Comparison of ENCODE assay signal across 11 mouse cellular contexts in the genomic region with DNA sequence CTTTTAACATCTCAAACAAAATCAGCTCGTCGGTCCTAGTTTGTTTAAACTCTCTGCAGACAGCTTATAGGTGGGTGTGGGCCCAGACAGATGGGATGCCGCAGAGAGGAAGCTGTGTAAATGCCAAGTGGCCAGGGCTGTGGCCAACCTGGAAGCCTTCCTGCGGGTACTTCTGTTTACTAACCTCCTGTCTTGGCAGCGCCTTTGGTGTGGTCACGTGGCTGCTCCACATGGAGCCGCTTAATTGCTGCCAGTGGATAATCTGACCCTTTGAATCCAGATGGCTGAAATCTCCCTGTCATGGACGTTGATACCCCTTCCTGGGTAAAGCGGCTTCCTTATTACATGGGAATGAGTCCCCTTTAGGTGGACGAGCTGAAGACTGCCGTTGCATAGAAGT.
DNase-seq lines count a peak whose midpoint lies in the region; ATAC-seq and TF ChIP-seq lines count a peak whose summit lies in the region.
"Had no signal": no experiment of that assay in that cellular context is flagged by ENCODE, and none has a peak within 500 bp of the region (broad histone marks: within the 10 kb centered on the region; RNA-seq: fewer than 3 reads in every experiment).

No protein-coding gene starts in this region.

- no peaks in the 10 kb centered on the region for H3K27me3 ChIP-seq in liver, adult 2 months (ENCODE audit: control insufficient read depth, insufficient read depth, low read length)
- no peaks in the 10 kb centered on the region for H3K27me3 ChIP-seq in liver, postnatal 0 days (ENCODE audit: insufficient read depth, low read length)
- H3K27me3 ChIP-seq in thymus, adult 2 months (ENCODE audit: control insufficient read depth, insufficient read depth, low read length): no peaks in the 10 kb centered on the region
- H3K27me3 ChIP-seq: embryonic facial prominence, embryonic 13.5 days; stomach, embryonic 15.5 days had no signal

- no peaks in the 10 kb centered on the region for H3K36me3 ChIP-seq in liver, adult 2 months (ENCODE audit: control insufficient read depth, insufficient read depth, low read length)
- no peaks in the 10 kb centered on the region for H3K36me3 ChIP-seq in liver, postnatal 0 days (replicated peaks; ENCODE audit: insufficient read depth, low read length)
- H3K36me3 ChIP-seq in thymus, adult 2 months (ENCODE audit: control insufficient read depth, insufficient read depth, low read length): no peaks in the 10 kb centered on the region
- H3K36me3 ChIP-seq: embryonic facial prominence, embryonic 13.5 days; limb, embryonic 15.5 days; stomach, embryonic 15.5 days had no signal

- WGBS in liver, adult 2 months: 28% methylated on average over 11 of the region's 11 CpGs
- WGBS in liver, postnatal 0 days (ENCODE audit: insufficient replicate concordance): 45% methylated on average over 11 of the region's 11 CpGs
- 47% methylated on average over 11 of the region's 11 CpGs for WGBS in thymus, adult 2 months

- H3K4me1 ChIP-seq in liver, adult 2 months (ENCODE audit: control insufficient read depth, insufficient read depth, low read length): no peaks in the 10 kb centered on the region
- no peaks in the 10 kb centered on the region for H3K4me1 ChIP-seq in liver, postnatal 0 days (ENCODE audit: insufficient read depth)
- H3K4me1 ChIP-seq in thymus, adult 2 months (replicated peaks; ENCODE audit: control insufficient read depth, insufficient read depth, low read length): no peaks in the 10 kb centered on the region
- H3K4me1 ChIP-seq: stomach, embryonic 15.5 days had no signal

- H3K27ac ChIP-seq in liver, adult 2 months (replicated peaks; ENCODE audit: insufficient read depth, low read depth, low read length): no peak overlapping the region
- H3K27ac ChIP-seq in liver, postnatal 0 days (ENCODE audit: low read depth): no peak overlapping the region
- no peak overlapping the region for H3K27ac ChIP-seq in thymus, adult 2 months (ENCODE audit: control insufficient read depth, insufficient read depth, low read length)
- H3K27ac ChIP-seq: embryonic facial prominence, embryonic 13.5 days; limb, embryonic 15.5 days; stomach, embryonic 15.5 days had no signal

- TF ChIP-seq POLR2A in liver, adult 2 months (IDR thresholded peaks at IDR 0.05; ENCODE audit: extremely low read depth, insufficient read depth, low read length): no peak
- TF ChIP-seq POLR2A in thymus, adult 2 months (IDR thresholded peaks at IDR 0.05; ENCODE audit: control insufficient read depth, extremely low read depth, insufficient read depth, low read length, poor library complexity): no peak

- no peak overlapping the region for H3K4me2 ChIP-seq in liver, postnatal 0 days (ENCODE audit: low read depth, low read length)
- H3K4me2 ChIP-seq: embryonic facial prominence, embryonic 13.5 days; limb, embryonic 15.5 days; stomach, embryonic 15.5 days had no signal

- peak; percentile 18 for DNase-seq in embryo, embryonic 11 days
- no peak for DNase-seq in embryo, embryonic 9.5 days (ENCODE audit: extremely low spot score)
- DNase-seq in liver, adult 2 months (ENCODE audit: extremely low read depth, low read depth, low spot score): peak; percentile 45
- no peak for DNase-seq in liver, postnatal 0 days
- peak; percentile 40 to 54 for DNase-seq in heart, postnatal 36 days
- DNase-seq in right cerebral cortex, postnatal 14 days: peak; percentile 25
- DNase-seq in thymus, adult 2 months: no peak

- no peaks in the 10 kb centered on the region for H3K9me3 ChIP-seq in liver, postnatal 0 days (ENCODE audit: low read length)
- H3K9me3 ChIP-seq: embryonic facial prominence, embryonic 13.5 days; limb, embryonic 15.5 days; stomach, embryonic 15.5 days had no signal

- no peak overlapping the region for H3K4me3 ChIP-seq in liver, adult 2 months (ENCODE audit: insufficient read depth, low read depth, low read length)
- no peak overlapping the region for H3K4me3 ChIP-seq in liver, postnatal 0 days (ENCODE audit: low read depth, low read length)
- no peak overlapping the region for H3K4me3 ChIP-seq in thymus, adult 2 months (ENCODE audit: control insufficient read depth, insufficient read depth, low read length)
- H3K4me3 ChIP-seq: embryonic facial prominence, embryonic 13.5 days; limb, embryonic 15.5 days; stomach, embryonic 15.5 days had no signal

- H3K79me2 ChIP-seq in liver, adult 2 months (ENCODE audit: control insufficient read depth, insufficient read depth, low read length): no peaks in the 10 kb centered on the region

- intact Hi-C loops in heart, postnatal 36 days (cut with DNase I): loop anchor here (5.0 kb wide), 1 partner anchor 62 kb away; no protein-coding TSS in a partner anchor

- ATAC-seq in liver, postnatal 0 days: no peak
- no peak for ATAC-seq in megakaryocyte-erythroid progenitor cell, adult 5-6 weeks (replicated peaks; ENCODE audit: low FRiP score, low TSS enrichment, poor library complexity, severe bottlenecking)

- TF ChIP-seq CTCF in liver, adult 2 months (IDR thresholded peaks at IDR 0.05; ENCODE audit: low read depth, low read length): no peak
- no peak for TF ChIP-seq CTCF in liver, postnatal 0 days (IDR thresholded peaks at IDR 0.05; ENCODE audit: low read depth)
- no peak for TF ChIP-seq CTCF in thymus, adult 2 months (IDR thresholded peaks at IDR 0.05; ENCODE audit: borderline replicate concordance, control insufficient read depth, extremely low read depth, insufficient read depth, low read length, poor library complexity)

- no peak overlapping the region for H3K9ac ChIP-seq in liver, adult 2 months (ENCODE audit: low read depth, low read length)
- H3K9ac ChIP-seq in liver, postnatal 0 days (replicated peaks): no peak overlapping the region
- H3K9ac ChIP-seq: embryonic facial prominence, embryonic 13.5 days; limb, embryonic 15.5 days; stomach, embryonic 15.5 days had no signal

- TF ChIP-seq EP300 in liver, postnatal 0 days (IDR thresholded peaks at IDR 0.05; ENCODE audit: low read depth): no peak

Comparison
In these comparisons a context has a peak if more than half of its experiments do, and no peak if none do; other contexts are left out.
1. DNase-seq: peak in embryo, embryonic 11 days (single experiment), liver, adult 2 months (single experiment), heart, postnatal 36 days (2 of 2) and right cerebral cortex, postnatal 14 days (single experiment); none in embryo, embryonic 9.5 days (single experiment), liver, postnatal 0 days (single experiment) and thymus, adult 2 months (single experiment).